Mouse (Mus musculus) cortical plate, adult 2 months (tissue): Measurements from ENCODE around the gene Actl7b.

Experiments
- CTCF ChIP-seq: fragments of 200-500 bp; IDR thresholded peaks from 2 replicates; pipeline ENCODE4 v1.5.1; 2011; ENCODE audit warnings: mild to moderate bottlenecking, control low read depth, low read length; ENCODE audit not compliant: insufficient read depth; ENCODE audit errors: extremely low read depth
- POLR2A ChIP-seq: fragments of 200-500 bp; IDR thresholded peaks from 2 replicates; pipeline ENCODE4 v1.6.1; 2011; ENCODE audit warnings: mild to moderate bottlenecking, low read length, control low read depth; ENCODE audit not compliant: insufficient read depth; ENCODE audit errors: extremely low read depth

GRCm38 (mm10) chr4:56716801-56717200 lies 24.4 kb downstream of the Actl7b start:
- TF ChIP-seq CTCF (no peak), POLR2A (no peak)
